Mouse (Mus musculus): Measurements from ENCODE around the gene Apopt1. TPM values are rescaled to one million over a fixed set of nuclear protein-coding genes. Genes with fewer than 3 reads are reported as not detected.

Apopt1 gene
- polyA plus RNA-seq, 1 experiment from 2014 or later, result 56.8 TPM

GRCm38 (mm10) chr12:111688069-111688428, 25.0 kb upstream of the Apopt1 start:
- Histone ChIP-seq H3K4me2 (ENCODE audit: low read length) (peak overlapping the region; percentile 7; the same call in 1 of the 2 replicates), H3K9me3 (replicated peaks; ENCODE audit: control insufficient read depth, low read length, poor library complexity, severe bottlenecking) (no peaks in the 10 kb centered on the region), H3K36me3 (ENCODE audit: control insufficient read depth, insufficient read depth, low read length) (no peaks in the 10 kb centered on the region), H3K9ac (ENCODE audit: low read depth, low read length) (no peak overlapping the region), H3K27me3 (ENCODE audit: control insufficient read depth, insufficient read depth, low read depth, low read length) (no peaks in the 10 kb centered on the region), H3K4me1 (ENCODE audit: control insufficient read depth, insufficient read depth, low read length) (peaks cover 13% of the 10 kb centered on the region), H3K27ac (ENCODE audit: low read length) (peak overlapping the region; percentile 82), H3K4me3 (ENCODE audit: low read depth, low read length) (no peak overlapping the region)
- WGBS, result 17% methylated on average over 2 of the region's 2 CpGs
- ATAC-seq, result no peak

GRCm38 (mm10) chr12:111689426-111689825, 23.6 kb upstream of the Apopt1 start:
- Histone ChIP-seq H3K27ac (ENCODE audit: low read length) (no peak overlapping the region), H3K4me1 (ENCODE audit: control insufficient read depth, insufficient read depth, low read length) (peaks cover 25% of the 10 kb centered on the region), H3K27me3 (ENCODE audit: control insufficient read depth, insufficient read depth, low read depth, low read length) (no peaks in the 10 kb centered on the region), H3K9ac (ENCODE audit: low read depth, low read length) (no peak overlapping the region), H3K36me3 (ENCODE audit: control insufficient read depth, insufficient read depth, low read length) (no peaks in the 10 kb centered on the region), H3K4me3 (ENCODE audit: low read depth, low read length) (no peak overlapping the region), H3K4me2 (ENCODE audit: low read length) (no peak overlapping the region), H3K9me3 (replicated peaks; ENCODE audit: control insufficient read depth, low read length, poor library complexity, severe bottlenecking) (no peaks in the 10 kb centered on the region)
- ATAC-seq, result no peak
- 84% methylated on average over 11 of the region's 11 CpGs for WGBS

- no peak overlapping the region for H3K4me2 ChIP-seq (ENCODE audit: low read length)
- H3K9me3 ChIP-seq (replicated peaks; ENCODE audit: control insufficient read depth, low read length, poor library complexity, severe bottlenecking), result no peaks in the 10 kb centered on the region
- no peak; the same call in 1 of the 2 replicates for ATAC-seq
- H3K36me3 ChIP-seq (ENCODE audit: control insufficient read depth, insufficient read depth, low read length), result no peaks in the 10 kb centered on the region
- no peak overlapping the region for H3K4me3 ChIP-seq (ENCODE audit: low read depth, low read length)
- no peaks in the 10 kb centered on the region for H3K27me3 ChIP-seq (ENCODE audit: control insufficient read depth, insufficient read depth, low read depth, low read length)
- H3K27ac ChIP-seq (ENCODE audit: low read length), result peak overlapping the region; percentile 85
- H3K9ac ChIP-seq (ENCODE audit: low read depth, low read length), result 0 out of 2 replicates have a peak overlapping the region, but pooled peaks have one; percentile 10
- peaks cover 37% of the 10 kb centered on the region for H3K4me1 ChIP-seq (ENCODE audit: control insufficient read depth, insufficient read depth, low read length)
- 8% methylated on average over 4 of the region's 5 CpGs for WGBS
Observed at GRCm38 (mm10) chr12:111691346-111691872, 21.7 kb upstream of the Apopt1 start.

GRCm38 (mm10) chr12:111692899-111693298, 20.2 kb upstream of the Apopt1 start:
- Histone ChIP-seq H3K4me2 (ENCODE audit: low read length) (no peak overlapping the region), H3K4me1 (ENCODE audit: control insufficient read depth, insufficient read depth, low read length) (peaks cover 26% of the 10 kb centered on the region), H3K27ac (ENCODE audit: low read length) (peak overlapping the region; percentile 85), H3K36me3 (ENCODE audit: control insufficient read depth, insufficient read depth, low read length) (no peaks in the 10 kb centered on the region), H3K9ac (ENCODE audit: low read depth, low read length) (no peak overlapping the region), H3K4me3 (ENCODE audit: low read depth, low read length) (no peak overlapping the region), H3K9me3 (replicated peaks; ENCODE audit: control insufficient read depth, low read length, poor library complexity, severe bottlenecking) (no peaks in the 10 kb centered on the region), H3K27me3 (ENCODE audit: control insufficient read depth, insufficient read depth, low read depth, low read length) (no peaks in the 10 kb centered on the region)
- 59% methylated on average over 5 of the region's 5 CpGs for WGBS
- ATAC-seq, result no peak

GRCm38 (mm10) chr12:111693341-111694270, 19.5 kb upstream of the Apopt1 start:
- peaks cover 23% of the 10 kb centered on the region for H3K4me1 ChIP-seq (ENCODE audit: control insufficient read depth, insufficient read depth, low read length)
- 11% methylated on average over 18 of the region's 18 CpGs for WGBS
- peak; percentile 76 for ATAC-seq

DNA sequence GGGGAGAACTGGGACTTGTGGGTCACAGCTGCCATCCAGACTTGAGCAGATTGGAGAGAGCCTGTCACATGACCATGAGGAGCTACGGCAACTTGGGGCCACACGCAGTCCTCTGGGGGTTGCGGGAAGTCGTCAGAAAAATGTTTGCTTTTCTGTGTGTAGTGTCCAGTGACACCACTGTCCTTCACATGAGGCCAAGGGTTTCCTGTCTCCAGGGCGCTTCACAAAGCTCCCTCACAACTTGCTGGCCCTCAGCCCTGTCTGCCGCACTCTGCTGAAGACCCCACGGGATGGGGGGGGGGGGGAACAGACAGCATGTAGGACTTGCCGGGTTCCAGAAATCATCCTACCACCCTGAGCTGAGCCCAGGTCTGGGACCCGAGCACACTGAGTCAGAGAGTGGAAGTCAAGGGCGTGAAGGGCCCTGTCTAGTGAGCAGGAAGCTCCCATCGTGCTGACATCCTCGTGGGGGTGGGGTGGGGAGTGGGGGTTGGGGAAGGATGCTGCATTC, 18.7 kb upstream of the Apopt1 start:
- H3K27me3 ChIP-seq (ENCODE audit: control insufficient read depth, insufficient read depth, low read depth, low read length), result no peaks in the 10 kb centered on the region
- peak overlapping the region; percentile 27 for H3K4me2 ChIP-seq (ENCODE audit: low read length)
- H3K27ac ChIP-seq (ENCODE audit: low read length), result peak overlapping the region; percentile 85
- H3K36me3 ChIP-seq (ENCODE audit: control insufficient read depth, insufficient read depth, low read length), result no peaks in the 10 kb centered on the region
- no peaks in the 10 kb centered on the region for H3K9me3 ChIP-seq (replicated peaks; ENCODE audit: control insufficient read depth, low read length, poor library complexity, severe bottlenecking)
- WGBS, result 0% methylated on average over 11 of the region's 12 CpGs
- ATAC-seq, result peak; percentile 42
- peaks cover 23% of the 10 kb centered on the region for H3K4me1 ChIP-seq (ENCODE audit: control insufficient read depth, insufficient read depth, low read length)
- 0 out of 2 replicates have a peak overlapping the region, but pooled peaks have one; percentile 46 for H3K9ac ChIP-seq (ENCODE audit: low read depth, low read length)
- H3K4me3 ChIP-seq (ENCODE audit: low read depth, low read length), result no peak overlapping the region

More at GRCm38 (mm10) chr12:111693341-111694270, 19.5 kb upstream of the Apopt1 start:
- Histone ChIP-seq H3K4me2 (ENCODE audit: low read length) (peak overlapping the region; percentile 27), H3K9ac (ENCODE audit: low read depth, low read length) (peak overlapping the region; percentile 46; the same call in 1 of the 2 replicates), H3K9me3 (replicated peaks; ENCODE audit: control insufficient read depth, low read length, poor library complexity, severe bottlenecking) (no peaks in the 10 kb centered on the region), H3K27ac (ENCODE audit: low read length) (peak overlapping the region; percentile 85), H3K4me3 (ENCODE audit: low read depth, low read length) (no peak overlapping the region), H3K27me3 (ENCODE audit: control insufficient read depth, insufficient read depth, low read depth, low read length) (no peaks in the 10 kb centered on the region), H3K36me3 (ENCODE audit: control insufficient read depth, insufficient read depth, low read length) (no peaks in the 10 kb centered on the region)

DNA sequence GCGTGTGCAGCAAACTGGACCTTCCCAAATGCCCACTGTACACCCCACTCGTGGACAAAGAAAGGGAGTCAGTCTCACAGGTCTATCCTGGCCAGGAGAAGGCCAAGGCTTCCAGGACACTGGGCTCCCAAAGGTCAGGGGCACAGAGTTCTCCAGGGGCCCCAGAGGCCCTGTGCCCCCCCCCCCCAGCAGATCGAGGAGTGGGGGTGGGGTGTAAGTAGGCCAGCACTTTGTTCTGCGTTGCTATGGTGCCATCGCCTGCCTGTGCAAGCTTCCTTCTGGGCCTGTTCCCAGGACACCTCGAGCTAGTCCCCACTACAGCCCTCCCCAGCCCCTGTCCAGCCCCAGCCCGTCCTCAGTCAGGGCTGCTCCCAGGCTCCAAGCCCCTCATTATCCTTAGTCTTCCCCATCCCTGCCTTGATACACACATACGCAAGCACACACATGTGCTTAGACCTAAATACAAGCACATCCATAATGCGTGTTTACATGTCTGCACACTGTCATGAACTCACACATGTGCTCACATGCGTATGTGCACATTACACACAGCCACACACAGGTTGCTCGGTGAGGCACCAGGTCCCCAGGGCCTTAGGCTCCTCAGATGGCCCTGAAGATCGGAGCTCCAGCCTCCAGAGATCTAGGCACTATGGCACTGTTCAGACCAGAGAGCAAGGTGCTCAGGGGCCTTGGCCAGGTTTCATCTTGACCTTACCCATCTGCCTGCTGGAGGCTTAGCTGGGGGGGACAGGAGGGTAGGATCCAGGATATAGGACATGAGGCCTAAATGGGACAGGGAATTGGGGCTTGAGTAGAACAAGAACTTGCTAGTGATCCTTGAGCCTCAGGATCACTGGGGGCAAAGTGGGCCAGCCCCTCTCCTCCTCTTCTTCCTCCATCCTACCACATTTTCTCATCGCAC, 17.9 kb upstream of the Apopt1 start:
- Histone ChIP-seq H3K4me3 (ENCODE audit: low read depth, low read length) (no peak overlapping the region), H3K4me1 (ENCODE audit: control insufficient read depth, insufficient read depth, low read length) (peaks cover 23% of the 10 kb centered on the region), H3K27ac (ENCODE audit: low read length) (peak overlapping the region; percentile 85), H3K9me3 (replicated peaks; ENCODE audit: control insufficient read depth, low read length, poor library complexity, severe bottlenecking) (no peaks in the 10 kb centered on the region), H3K27me3 (ENCODE audit: control insufficient read depth, insufficient read depth, low read depth, low read length) (no peaks in the 10 kb centered on the region), H3K9ac (ENCODE audit: low read depth, low read length) (peak overlapping the region; percentile 12; the same call in 1 of the 2 replicates), H3K4me2 (ENCODE audit: low read length) (peak overlapping the region; percentile 12; the same call in 1 of the 2 replicates), H3K36me3 (ENCODE audit: control insufficient read depth, insufficient read depth, low read length) (no peaks in the 10 kb centered on the region)
- 26% methylated on average over 13 of the region's 13 CpGs for WGBS
- peak; percentile 70 for ATAC-seq

DNA sequence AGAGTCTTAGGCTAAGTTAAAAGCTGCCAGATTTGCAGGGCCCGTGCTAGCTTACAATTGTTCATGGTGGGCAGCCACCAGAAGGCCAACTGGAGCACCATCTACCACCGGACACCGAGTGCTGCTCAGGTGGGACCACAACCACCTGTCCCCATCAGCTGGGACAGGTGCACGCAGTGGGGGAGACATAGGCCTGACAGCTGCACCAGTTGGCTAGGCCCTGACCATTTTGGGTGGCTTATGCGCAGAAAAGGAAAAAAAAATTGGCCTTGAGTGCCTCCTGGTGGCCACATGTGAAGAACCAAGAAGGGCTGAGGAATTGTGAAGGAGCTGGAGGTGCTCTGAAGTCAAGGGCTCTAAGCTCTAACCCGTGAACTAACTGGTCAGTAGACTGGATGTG, 16.8 kb upstream of the Apopt1 start:
- no peaks in the 10 kb centered on the region for H3K9me3 ChIP-seq (replicated peaks; ENCODE audit: control insufficient read depth, low read length, poor library complexity, severe bottlenecking)
- peaks cover 23% of the 10 kb centered on the region for H3K4me1 ChIP-seq (ENCODE audit: control insufficient read depth, insufficient read depth, low read length)
- WGBS, result 15% methylated on average over 6 of the region's 6 CpGs
- peak overlapping the region; percentile 2; the same call in 1 of the 2 replicates for H3K27ac ChIP-seq (ENCODE audit: low read length)
- no peaks in the 10 kb centered on the region for H3K27me3 ChIP-seq (ENCODE audit: control insufficient read depth, insufficient read depth, low read depth, low read length)
- no peak overlapping the region for H3K4me2 ChIP-seq (ENCODE audit: low read length)
- no peak overlapping the region for H3K9ac ChIP-seq (ENCODE audit: low read depth, low read length)
- no peak for ATAC-seq
- no peak overlapping the region for H3K4me3 ChIP-seq (ENCODE audit: low read depth, low read length)
- H3K36me3 ChIP-seq (ENCODE audit: control insufficient read depth, insufficient read depth, low read length), result no peaks in the 10 kb centered on the region
